Mouse (Mus musculus): ENCODE measurements around the gene Mogat2. TPM values are rescaled to one million over a fixed set of nuclear protein-coding genes. Genes with fewer than 3 reads are reported as not detected.

The Mogat2 gene
- total RNA-seq, 2 experiments from 2014 or later, result 0.16 to 1.5 TPM

GRCm38 (mm10) chr7:99235657-99236056, 2.8 kb downstream of the Mogat2 start:
- no peak for DNase-seq

GRCm38 (mm10) chr7:99234916-99235315, 3.5 kb downstream of the Mogat2 start:
- no peak for DNase-seq

- DNase-seq, result no peak
Observed at GRCm38 (mm10) chr7:99232571-99232970, 5.8 kb downstream of the Mogat2 start.

GRCm38 (mm10) chr7:99230061-99230747, 8.2 kb downstream of the Mogat2 start:
- DNase-seq, result no peak

- peak; percentile 70 to 75 for DNase-seq
Observed at GRCm38 (mm10) chr7:99229411-99229810, 9.0 kb downstream of the Mogat2 start.

GRCm38 (mm10) chr7:99228825-99229224, 9.6 kb downstream of the Mogat2 start:
- peak; percentile 30 to 48 for DNase-seq

GRCm38 (mm10) chr7:99227267-99227666, 11.2 kb downstream of the Mogat2 start:
- no peak for DNase-seq

- no peak for DNase-seq
Observed at GRCm38 (mm10) chr7:99226662-99227061, 11.8 kb downstream of the Mogat2 start.

- DNase-seq, result peak in 1 of 2 experiments; percentile 44
Observed at GRCm38 (mm10) chr7:99225421-99225820, 13.0 kb downstream of the Mogat2 start.

- DNase-seq, result peak in 1 of 2 experiments; percentile 39
Observed at GRCm38 (mm10) chr7:99224648-99225190, 13.7 kb downstream of the Mogat2 start.

GRCm38 (mm10) chr7:99224225-99224624, 14.2 kb downstream of the Mogat2 start:
- no peak for DNase-seq

GRCm38 (mm10) chr7:99217338-99218074, 20.9 kb downstream of the Mogat2 start:
- peak; percentile 41 to 54 for DNase-seq

- DNase-seq, result peak; percentile 73 to 77
Observed at GRCm38 (mm10) chr7:99215347-99215855, 23.0 kb downstream of the Mogat2 start.

GRCm38 (mm10) chr7:99214621-99215185, 23.7 kb downstream of the Mogat2 start:
- DNase-seq, result no peak

- no peak for DNase-seq
Observed at GRCm38 (mm10) chr7:99213686-99214085, 24.7 kb downstream of the Mogat2 start.

GRCm38 (mm10) chr7:99213056-99213455, 25.4 kb downstream of the Mogat2 start:
- no peak for DNase-seq

GRCm38 (mm10) chr7:99208704-99209103, 29.7 kb downstream of the Mogat2 start:
- DNase-seq, result no peak

GRCm38 (mm10) chr7:99206364-99206763, 32.1 kb downstream of the Mogat2 start:
- DNase-seq, result no peak

- no peak for DNase-seq
Observed at GRCm38 (mm10) chr7:99202163-99202562, 36.3 kb downstream of the Mogat2 start.

- DNase-seq, result no peak
Observed at GRCm38 (mm10) chr7:99200290-99200689, 38.1 kb downstream of the Mogat2 start.

- peak; percentile 50 to 64 for DNase-seq
Observed at GRCm38 (mm10) chr7:99199451-99200175, 38.8 kb downstream of the Mogat2 start.

- DNase-seq, result no peak
Observed at GRCm38 (mm10) chr7:99198811-99199210, 39.6 kb downstream of the Mogat2 start.

Measured in adrenal gland, postnatal 36 days (tissue).